Mouse (Mus musculus) monocyte, adult 5-6 weeks (primary cell): Measurements from ENCODE around the gene Bpifa1. TPM values are rescaled to one million over a fixed set of nuclear protein-coding genes. Genes with fewer than 3 reads are reported as not detected.
"Not testable (repeated sequence)": the region's sequence is repeated elsewhere in the genome, so short reads cannot be mapped to it uniquely, and the experiment has no call there.

Experiments
- ATAC-seq: fragments of 153-309, 156-312 bp; replicated peaks from 2 replicates; pipeline ENCODE4 v1.8.0; 2017; ENCODE audit warnings: mild to moderate bottlenecking; ENCODE audit not compliant: low TSS enrichment, insufficient number of reproducible peaks, severe bottlenecking, poor library complexity, low FRiP score
- total RNA-seq: library from RNA; stranded (forward); fragments of 200-1000, 200-491, 200-594 nt; gene quantifications from 3 replicates; pipeline ENCODE4 v1.2.3, GENCODE M21; 2017

Gene Bpifa1
- total RNA-seq = not detected in 3 replicates

GRCm38 (mm10) chr2:154142580-154142979 is at the start of gene Bpifa1:
TSS of gene Bpifa1 (plus strand) at chr2:154142880.
- no peak for ATAC-seq

GRCm38 (mm10) chr2:154097734-154098133 is 44.9 kb upstream of the Bpifa1 start:
- no peak for ATAC-seq

- no peak for ATAC-seq
Observed at GRCm38 (mm10) chr2:154117381-154117780, 25.3 kb upstream of the Bpifa1 start.

- ATAC-seq = no peak
Observed at GRCm38 (mm10) chr2:154130120-154130519, 12.6 kb upstream of the Bpifa1 start, which contains the start of gene Bpifa3. TSS of gene Bpifa3 (plus strand) at chr2:154130336.

- ATAC-seq = no peak
Observed at GRCm38 (mm10) chr2:154143735-154144134, 1.1 kb downstream of the Bpifa1 start.

GRCm38 (mm10) chr2:154147496-154147895 is 4.8 kb downstream of the Bpifa1 start:
- ATAC-seq = no peak

- ATAC-seq = no peak
Observed at GRCm38 (mm10) chr2:154158433-154158832, 15.8 kb downstream of the Bpifa1 start.

GRCm38 (mm10) chr2:154162307-154162706 is 19.6 kb downstream of the Bpifa1 start, which contains the start of gene Bpifa5:
TSS of gene Bpifa5 (plus strand) at chr2:154162607.
- no peak for ATAC-seq

- ATAC-seq = no peak
Observed at GRCm38 (mm10) chr2:154163306-154163705, 20.6 kb downstream of the Bpifa1 start.

- no peak for ATAC-seq
Observed at GRCm38 (mm10) chr2:154169172-154169571, 26.5 kb downstream of the Bpifa1 start.

- no peak for ATAC-seq
Observed at GRCm38 (mm10) chr2:154171621-154172020, 28.9 kb downstream of the Bpifa1 start.

GRCm38 (mm10) chr2:154173313-154173712 is 30.6 kb downstream of the Bpifa1 start:
- ATAC-seq = no peak

GRCm38 (mm10) chr2:154181900-154182299 is 39.2 kb downstream of the Bpifa1 start:
- not testable (repeated sequence) for ATAC-seq

GRCm38 (mm10) chr2:154183061-154183460 is 40.4 kb downstream of the Bpifa1 start:
- not testable (repeated sequence) for ATAC-seq

- no peak for ATAC-seq
Observed at GRCm38 (mm10) chr2:154185319-154185718, 42.6 kb downstream of the Bpifa1 start.

- no peak for ATAC-seq
Observed at GRCm38 (mm10) chr2:154185748-154186147, 43.1 kb downstream of the Bpifa1 start.

GRCm38 (mm10) chr2:154187468-154187867 is 44.8 kb downstream of the Bpifa1 start:
- ATAC-seq = no peak

- no peak for ATAC-seq
Observed at GRCm38 (mm10) chr2:154189877-154190434, 47.3 kb downstream of the Bpifa1 start.

GRCm38 (mm10) chr2:154190546-154191258 is 48.0 kb downstream of the Bpifa1 start, which contains the start of gene Bpifb1:
TSS of gene Bpifb1 (plus strand) at chr2:154190818.
- ATAC-seq = no peak

GRCm38 (mm10) chr2:154192141-154192540 is 49.5 kb downstream of the Bpifa1 start:
- ATAC-seq = no peak
